Mouse (Mus musculus): Measurements from ENCODE around the gene Kazn.
A peak's percentile ranks its signal among the peaks of the same experiment; 100 is the strongest.

Kazn gene

GRCm38 (mm10) chr4:142057529-142058216, 181.5 kb downstream of the Kazn start:
- DNase-seq (ENCODE audit: inconsistent ontology term), result peak; percentile 47

- no peak for DNase-seq (ENCODE audit: inconsistent ontology term)
Observed at GRCm38 (mm10) chr4:142055600-142055999, 183.6 kb downstream of the Kazn start.

DNA sequence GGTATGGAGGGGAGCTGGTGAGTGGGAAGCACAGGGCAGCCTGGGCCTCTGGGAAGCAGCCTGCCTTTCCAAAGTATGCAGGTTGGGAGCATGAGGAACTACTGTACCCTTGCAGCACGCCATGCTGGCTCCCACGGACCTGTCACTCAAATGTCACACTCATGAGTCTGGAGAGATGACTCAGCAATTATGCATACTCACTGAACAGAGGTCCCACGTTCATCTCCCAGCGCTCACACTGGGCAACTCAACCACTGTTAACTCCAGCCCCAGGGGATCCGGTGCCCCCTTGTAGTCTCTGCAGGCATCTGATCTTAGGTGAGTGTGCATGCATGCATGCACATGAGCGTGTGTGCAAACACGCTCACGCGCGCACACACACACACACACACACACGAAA, 184.6 kb downstream of the Kazn start:
- DNase-seq (ENCODE audit: inconsistent ontology term), result peak; percentile 26

- peak; percentile 22 for DNase-seq (ENCODE audit: inconsistent ontology term)
Observed at GRCm38 (mm10) chr4:142053661-142054448, 185.3 kb downstream of the Kazn start.

DNA sequence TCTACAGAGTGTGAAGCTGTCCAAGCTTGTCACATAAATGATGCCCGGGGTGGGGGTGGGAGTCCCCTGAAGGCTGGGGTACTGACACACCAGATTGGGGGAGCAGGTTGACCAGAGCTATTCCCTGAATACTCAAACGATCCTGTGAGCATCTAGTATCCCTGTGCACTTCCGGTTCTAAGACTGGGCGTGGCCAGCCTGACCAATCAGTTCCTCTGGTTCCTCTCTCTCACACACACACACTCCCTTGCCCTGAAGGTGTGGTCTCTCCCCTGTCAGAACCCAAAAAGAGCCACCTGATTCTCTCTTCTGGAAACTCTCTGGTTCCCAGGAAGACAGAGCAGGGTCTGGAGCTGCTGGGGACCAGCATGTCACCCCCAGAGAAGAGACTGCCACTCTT, 185.9 kb downstream of the Kazn start:
- no peak for DNase-seq (ENCODE audit: inconsistent ontology term)

GRCm38 (mm10) chr4:142052391-142053132, 186.6 kb downstream of the Kazn start:
- no peak for DNase-seq (ENCODE audit: inconsistent ontology term)
